In genomic region chr5:115203735-115204561, GRCm38 (mm10) we compare ENCODE assay signal across 10 mouse cellular contexts. TPM values are rescaled to one million over a fixed set of nuclear protein-coding genes. Genes with fewer than 3 reads are reported as not detected.
DNase-seq lines count a peak whose midpoint lies in the region; ATAC-seq and TF ChIP-seq lines count a peak whose summit lies in the region.
"Had no signal": no experiment of that assay in that cellular context is flagged by ENCODE, and none has a peak within 500 bp of the region (broad histone marks: within the 10 kb centered on the region; RNA-seq: fewer than 3 reads in every experiment).

No protein-coding gene starts in this region.

- no peaks in the 10 kb centered on the region for H3K36me3 ChIP-seq in hindbrain, embryonic 11.5 days (ENCODE audit: control insufficient read depth, insufficient read depth, low read length)
- no peaks in the 10 kb centered on the region for H3K36me3 ChIP-seq in liver, embryonic 12.5 days
- H3K36me3 ChIP-seq in neural tube, embryonic 15.5 days = no peaks in the 10 kb centered on the region

- H3K4me2 ChIP-seq in hindbrain, embryonic 11.5 days (replicated peaks; ENCODE audit: low read depth, low read length) = peak overlapping the region; percentile 34
- H3K4me2 ChIP-seq in liver, embryonic 12.5 days = peak overlapping the region; percentile 61
- peak overlapping the region; percentile 58 for H3K4me2 ChIP-seq in neural tube, embryonic 15.5 days

- H3K4me3 ChIP-seq in cortical plate, adult 2 months (ENCODE audit: insufficient read depth, low read length) = no peak overlapping the region
- 0 out of 2 replicates have a peak overlapping the region, but pooled peaks have one; percentile 4 for H3K4me3 ChIP-seq in hindbrain, embryonic 11.5 days (ENCODE audit: low read depth, low read length)
- H3K4me3 ChIP-seq in liver, embryonic 12.5 days = peak overlapping the region; percentile 35; the same call in 1 of the 2 replicates
- H3K4me3 ChIP-seq in neural tube, embryonic 15.5 days (replicated peaks) = peak overlapping the region; percentile 31

- H3K4me1 ChIP-seq in cortical plate, adult 2 months (ENCODE audit: control insufficient read depth, insufficient read depth, low read length) = peaks cover 8% of the 10 kb centered on the region; the same call in 1 of the 2 replicates
- H3K4me1 ChIP-seq in hindbrain, embryonic 11.5 days (replicated peaks; ENCODE audit: control insufficient read depth, insufficient read depth, low read length) = peaks cover 5% of the 10 kb centered on the region
- peaks cover 26% of the 10 kb centered on the region for H3K4me1 ChIP-seq in liver, embryonic 12.5 days
- H3K4me1 ChIP-seq in neural tube, embryonic 15.5 days = peaks cover 25% of the 10 kb centered on the region

- H3K27me3 ChIP-seq in hindbrain, embryonic 11.5 days (ENCODE audit: control insufficient read depth, insufficient read depth, low read length) = no peaks in the 10 kb centered on the region; the same call in 1 of the 2 replicates
- H3K27me3 ChIP-seq in liver, embryonic 12.5 days (replicated peaks) = peaks cover 65% of the 10 kb centered on the region
- H3K27me3 ChIP-seq in neural tube, embryonic 15.5 days (replicated peaks) = no peaks in the 10 kb centered on the region

- intact Hi-C loops in left cerebral cortex, postnatal 10 days (cut with DNase I) = no loop called here

- H3K9me3 ChIP-seq in hindbrain, embryonic 11.5 days (ENCODE audit: control insufficient read depth, low read length) = no peaks in the 10 kb centered on the region
- no peaks in the 10 kb centered on the region for H3K9me3 ChIP-seq in liver, embryonic 12.5 days (replicated peaks)
- H3K9me3 ChIP-seq in neural tube, embryonic 15.5 days (replicated peaks) = no peaks in the 10 kb centered on the region

- whole genome bisulfite sequencing in hindbrain, embryonic 11.5 days = 14% methylated on average over 23 of the region's 23 CpGs
- 10% methylated on average over 23 of the region's 23 CpGs for WGBS in liver, embryonic 12.5 days (ENCODE audit: insufficient replicate concordance)
- 9% methylated on average over 23 of the region's 23 CpGs for WGBS in neural tube, embryonic 15.5 days

- TF ChIP-seq POLR2A in cortical plate, adult 2 months (IDR thresholded peaks at IDR 0.05; ENCODE audit: extremely low read depth, insufficient read depth, low read length) = 0 out of 2 replicates have a peak, but pooled peaks have one; percentile 21

- H3K27ac ChIP-seq in cortical plate, adult 2 months (ENCODE audit: insufficient read depth, low read length) = peak overlapping the region; percentile 27; the same call in 1 of the 2 replicates
- peak overlapping the region; percentile 84 for H3K27ac ChIP-seq in hindbrain, embryonic 11.5 days (ENCODE audit: low read depth, low read length)
- no peak overlapping the region for H3K27ac ChIP-seq in liver, embryonic 12.5 days
- peak overlapping the region; percentile 77 for H3K27ac ChIP-seq in neural tube, embryonic 15.5 days (replicated peaks)
- H3K27ac ChIP-seq: macrophage had no signal

- peak; percentile 92 for DNase-seq in heart, adult 11 months
- no peak for DNase-seq in heart, adult 8-10 months (ENCODE audit: low spot score)
- peak; percentile 56 for DNase-seq in hindbrain, embryonic 11.5 days (ENCODE audit: low spot score)
- DNase-seq in left cerebral cortex, postnatal 10 days (ENCODE audit: extremely low spot score in 1 of 2, low spot score in 2 of 2) = no peak
- DNase-seq in urinary bladder, postnatal 10 days (ENCODE audit: low spot score) = no peak

- no peak for TF ChIP-seq CTCF in cortical plate, adult 2 months (IDR thresholded peaks at IDR 0.05; ENCODE audit: extremely low read depth, insufficient read depth, low read length)

- peak overlapping the region; percentile 54 for H3K9ac ChIP-seq in hindbrain, embryonic 11.5 days (ENCODE audit: low read depth, low read length)
- no peak overlapping the region for H3K9ac ChIP-seq in liver, embryonic 12.5 days
- H3K9ac ChIP-seq in neural tube, embryonic 15.5 days (replicated peaks) = peak overlapping the region; percentile 30

- ATAC-seq in hindbrain, embryonic 11.5 days (ENCODE audit: low FRiP score) = peak; percentile 65
- no peak for ATAC-seq in liver, embryonic 12.5 days
- ATAC-seq in neural tube, embryonic 15.5 days (ENCODE audit: low FRiP score) = peak; percentile 60
- ATAC-seq: Patski had no signal

RNA-seq across cellular contexts. Expression of gene Cabp1, which starts 9.8 kb away (rescaled TPM):
- total RNA-seq in heart, adult 8-10 months (2022) = 1 to 10 TPM; 1.7 to 2.6 (median 1.9) TPM
- polyA plus RNA-seq in cortical plate, adult 2 months (2012; rRNA removed) = 444 and 462 TPM in 2 replicates
- polyA plus RNA-seq in hindbrain, embryonic 11.5 days (2014; fragmentation: Nextera tagmentation; extraction: Ambion mirVana) = 5.0 and 7.6 TPM in 2 replicates
- polyA plus RNA-seq in liver, embryonic 12.5 days (2016; fragmentation: Nextera tagmentation; extraction: Ambion mirVana) = 0.20 and 0.36 TPM in 2 replicates
- polyA plus RNA-seq in neural tube, embryonic 15.5 days (2015; fragmentation: Nextera tagmentation; extraction: Ambion mirVana) = 17.4 and 23.1 TPM in 2 replicates
- 100 to 1,000 TPM; 109 to 111 TPM for total RNA-seq in left cerebral cortex, postnatal 10 days (2021)
- polyA plus RNA-seq: macrophage had no signal

RNA-seq across cellular contexts. Expression of gene Pop5, which starts 31.7 kb away (rescaled TPM):
- 10 to 100 TPM; 26.6 to 35.1 (median 32.8) TPM for total RNA-seq in heart, adult 8-10 months (2022)
- polyA plus RNA-seq in cortical plate, adult 2 months (2012; rRNA removed) = 193 and 195 TPM in 2 replicates
- polyA plus RNA-seq in hindbrain, embryonic 11.5 days (2014; fragmentation: Nextera tagmentation; extraction: Ambion mirVana) = 104 and 106 TPM in 2 replicates
- polyA plus RNA-seq in liver, embryonic 12.5 days (2016; fragmentation: Nextera tagmentation; extraction: Ambion mirVana) = 140 and 143 TPM in 2 replicates
- polyA plus RNA-seq in neural tube, embryonic 15.5 days (2015; fragmentation: Nextera tagmentation; extraction: Ambion mirVana) = 117 and 127 TPM in 2 replicates
- total RNA-seq in left cerebral cortex, postnatal 10 days (2021) = 10 to 100 TPM; 35.5 to 35.7 TPM

RNA-seq across cellular contexts. Expression of gene Mlec, which starts 46.0 kb away (rescaled TPM):
- 10 to 100 TPM; 75.2 to 88.5 (median 78.8) TPM for total RNA-seq in heart, adult 8-10 months (2022)
- 74.6 and 78.6 TPM in 2 replicates for polyA plus RNA-seq in cortical plate, adult 2 months (2012; rRNA removed)
- 41.2 and 44.1 TPM in 2 replicates for polyA plus RNA-seq in hindbrain, embryonic 11.5 days (2014; fragmentation: Nextera tagmentation; extraction: Ambion mirVana)
- 46.8 and 49.2 TPM in 2 replicates for polyA plus RNA-seq in liver, embryonic 12.5 days (2016; fragmentation: Nextera tagmentation; extraction: Ambion mirVana)
- polyA plus RNA-seq in neural tube, embryonic 15.5 days (2015; fragmentation: Nextera tagmentation; extraction: Ambion mirVana) = 34.3 and 40.4 TPM in 2 replicates
- total RNA-seq in left cerebral cortex, postnatal 10 days (2021) = 10 to 100 TPM; 68.0 to 72.3 TPM

Comparison
In these comparisons a context has a peak if more than half of its experiments do, and no peak if none do; other contexts are left out.
1. DNase-seq: peak in heart, adult 11 months (single experiment) and hindbrain, embryonic 11.5 days (single experiment); none in heart, adult 8-10 months (single experiment), left cerebral cortex, postnatal 10 days (0 of 2) and urinary bladder, postnatal 10 days (single experiment).
2. RNA of gene Cabp1, which starts 9.8 kb away (polyA plus RNA-seq): 444 to 462 TPM in cortical plate, adult 2 months; 17.4 to 23.1 TPM in neural tube, embryonic 15.5 days, 5.0 to 7.6 TPM in hindbrain, embryonic 11.5 days and 0.20 to 0.36 TPM in liver, embryonic 12.5 days; every median in the first group is over 10 times any median in the second.
3. Peak in every context shown above with its lines, with median percentiles within 50 percentile points of each other: H3K4me2 ChIP-seq.